Mouse (Mus musculus) forebrain, embryonic 11.5 days (tissue): Measurements from ENCODE around the gene Tmem218. TPM values are rescaled to one million over a fixed set of nuclear protein-coding genes. Genes with fewer than 3 reads are reported as not detected.

Experiments used
- ATAC-seq: fragments of 200-750 bp; cut with Nextera tagmentation; replicated peaks from 2 replicates; pipeline ENCODE4 v1.8.0; 2017; ENCODE audit warnings: moderate TSS enrichment; ENCODE audit not compliant: low FRiP score
- DNase-seq: peaks from one replicate; pipeline ENCODE4 v3.0.0-alpha.2; 2017; ENCODE audit warnings: low spot score
- H3K27ac ChIP-seq: fragments of 300-500 bp; sonication (generic); 2 replicates; pipeline ENCODE4 v1.5.1; 2014; ENCODE audit warnings: low read depth, low read length
- H3K27me3 ChIP-seq: fragments of 300-500 bp; sonication (generic); 2 replicates; pipeline ENCODE4 v1.6.1; 2014; ENCODE audit warnings: mild to moderate bottlenecking, low read length, mixed read lengths; ENCODE audit not compliant: control insufficient read depth, insufficient read depth
- H3K36me3 ChIP-seq: fragments of 300-500 bp; sonication (generic); 2 replicates; pipeline ENCODE4 v1.6.1; 2014; ENCODE audit warnings: mild to moderate bottlenecking, low read length, moderate library complexity, mixed read lengths; ENCODE audit not compliant: control insufficient read depth, insufficient read depth
- H3K4me1 ChIP-seq: fragments of 300-500 bp; sonication (generic); replicated peaks from 2 replicates; pipeline ENCODE4 v1.6.1; 2014; ENCODE audit warnings: low read length, mixed read lengths; ENCODE audit not compliant: control insufficient read depth, insufficient read depth
- H3K4me2 ChIP-seq: fragments of 300-500 bp; sonication (generic); 2 replicates; pipeline ENCODE4 v1.6.1; 2014; ENCODE audit warnings: low read depth, mild to moderate bottlenecking, low read length, moderate library complexity, mixed read lengths; ENCODE audit not compliant: severe bottlenecking
- H3K4me3 ChIP-seq: fragments of 300-500 bp; sonication (generic); 2 replicates; pipeline ENCODE4 v1.5.1; 2014; ENCODE audit warnings: low read depth, low read length
- H3K9ac ChIP-seq: fragments of 300-500 bp; sonication (generic); 2 replicates; pipeline ENCODE4 v1.6.1; 2014; ENCODE audit warnings: low read length
- H3K9me3 ChIP-seq: fragments of 300-500 bp; sonication (generic); 2 replicates; pipeline ENCODE4 v1.6.1; 2016; ENCODE audit warnings: low read length, mixed read lengths; ENCODE audit not compliant: control insufficient read depth
- WGBS: fragments of 180-500 bp; shearing (Covaris S2); extraction: QIAGEN DNeasy Blood & Tissue Kit; methylation state at CpG from one replicate; pipeline ENCODE4 v1.1.7; 2014; 5-methylcytosine and 5-hydroxymethylcytosine counted together
- polyA plus RNA-seq: library from polyadenylated mRNA; unstranded; fragments of >200 nt; fragmentation: Nextera tagmentation; extraction: Ambion mirVana; gene quantifications from 2 replicates; pipeline ENCODE4 v1.2.1, GENCODE M21; 2014

The Tmem218 gene
- polyA plus RNA-seq, 1 experiment from 2014 or later = 16.2 TPM

- Histone ChIP-seq H3K4me1 (no peaks in the 10 kb centered on the region), H3K27me3 (no peaks in the 10 kb centered on the region), H3K4me3 (no peak overlapping the region), H3K4me2 (no peak overlapping the region), H3K36me3 (no peaks in the 10 kb centered on the region), H3K27ac (no peak overlapping the region), H3K9me3 (no peaks in the 10 kb centered on the region), H3K9ac (no peak overlapping the region)
- WGBS = 67% methylated on average over 8 of the region's 8 CpGs
- DNase-seq = no peak
- no peak for ATAC-seq
Measured at GRCm38 (mm10) chr9:37220755-37221154, 12.7 kb downstream of the Tmem218 start.

- Histone ChIP-seq H3K27me3 (no peaks in the 10 kb centered on the region), H3K4me3 (no peak overlapping the region)
Measured at GRCm38 (mm10) chr9:37225581-37225980, 17.6 kb downstream of the Tmem218 start.

GRCm38 (mm10) chr9:37229880-37230325 is 21.9 kb downstream of the Tmem218 start:
- H3K4me2 ChIP-seq = no peak overlapping the region
- ATAC-seq (peak; percentile 82), DNase-seq (peak; percentile 71)
- no peaks in the 10 kb centered on the region for H3K27me3 ChIP-seq
- H3K4me1 ChIP-seq = no peaks in the 10 kb centered on the region
- H3K36me3 ChIP-seq = no peaks in the 10 kb centered on the region
- H3K9me3 ChIP-seq = no peaks in the 10 kb centered on the region
- no peak overlapping the region for H3K27ac ChIP-seq
- H3K9ac ChIP-seq = no peak overlapping the region
- no peak overlapping the region for H3K4me3 ChIP-seq
- 0% methylated on average over 1 of the region's 1 CpGs for WGBS

More at GRCm38 (mm10) chr9:37225581-37225980, 17.6 kb downstream of the Tmem218 start:
- ATAC-seq = no peak
- no peak overlapping the region for H3K9ac ChIP-seq
- H3K36me3 ChIP-seq = no peaks in the 10 kb centered on the region
- H3K27ac ChIP-seq = no peak overlapping the region
- no peaks in the 10 kb centered on the region for H3K9me3 ChIP-seq
- 94% methylated on average over 1 of the region's 1 CpGs for WGBS
- no peak overlapping the region for H3K4me2 ChIP-seq
- no peaks in the 10 kb centered on the region for H3K4me1 ChIP-seq
- DNase-seq = no peak

GRCm38 (mm10) chr9:37230486-37231195 is 22.6 kb downstream of the Tmem218 start:
- no peaks in the 10 kb centered on the region for H3K27me3 ChIP-seq
- no peak overlapping the region for H3K9ac ChIP-seq
- H3K36me3 ChIP-seq = no peaks in the 10 kb centered on the region
- no peak overlapping the region for H3K4me3 ChIP-seq
- no peak overlapping the region for H3K27ac ChIP-seq
- ATAC-seq = no peak
- 92% methylated on average over 9 of the region's 9 CpGs for WGBS
- H3K9me3 ChIP-seq = no peaks in the 10 kb centered on the region
- H3K4me2 ChIP-seq = no peak overlapping the region
- H3K4me1 ChIP-seq = no peaks in the 10 kb centered on the region
- no peak for DNase-seq

- Histone ChIP-seq H3K9me3 (no peaks in the 10 kb centered on the region), H3K9ac (no peak overlapping the region), H3K4me3 (no peak overlapping the region), H3K27ac (no peak overlapping the region), H3K36me3 (no peaks in the 10 kb centered on the region), H3K4me1 (no peaks in the 10 kb centered on the region), H3K4me2 (no peak overlapping the region), H3K27me3 (no peaks in the 10 kb centered on the region)
- 62% methylated on average over 22 of the region's 22 CpGs for WGBS
- DNase-seq (no peak), ATAC-seq (no peak)
Measured at GRCm38 (mm10) chr9:37232201-37233195, 24.5 kb downstream of the Tmem218 start.

GRCm38 (mm10) chr9:37235951-37236737 is 28.1 kb downstream of the Tmem218 start:
- no peaks in the 10 kb centered on the region for H3K9me3 ChIP-seq
- H3K4me3 ChIP-seq = no peak overlapping the region
- no peaks in the 10 kb centered on the region for H3K27me3 ChIP-seq
- no peak overlapping the region for H3K4me2 ChIP-seq
- H3K4me1 ChIP-seq = no peaks in the 10 kb centered on the region
- H3K36me3 ChIP-seq = no peaks in the 10 kb centered on the region
- 79% methylated on average over 4 of the region's 4 CpGs for WGBS
- no peak overlapping the region for H3K9ac ChIP-seq
- ATAC-seq (no peak), DNase-seq (no peak)
- H3K27ac ChIP-seq = no peak overlapping the region

- H3K27ac ChIP-seq = no peak overlapping the region
- no peak overlapping the region for H3K4me3 ChIP-seq
- H3K4me2 ChIP-seq = no peak overlapping the region
- H3K9me3 ChIP-seq = no peaks in the 10 kb centered on the region
- H3K4me1 ChIP-seq = no peaks in the 10 kb centered on the region
- H3K36me3 ChIP-seq = no peaks in the 10 kb centered on the region
- no peak overlapping the region for H3K9ac ChIP-seq
- no peaks in the 10 kb centered on the region for H3K27me3 ChIP-seq
- no peak for DNase-seq
- no peak for ATAC-seq
- 93% methylated on average over 3 of the region's 3 CpGs for WGBS
Measured at GRCm38 (mm10) chr9:37242764-37243163, 34.7 kb downstream of the Tmem218 start.

GRCm38 (mm10) chr9:37244600-37244999 is 36.6 kb downstream of the Tmem218 start:
- Histone ChIP-seq H3K4me2 (no peak overlapping the region), H3K4me3 (no peak overlapping the region), H3K36me3 (no peaks in the 10 kb centered on the region), H3K9me3 (no peaks in the 10 kb centered on the region), H3K4me1 (no peaks in the 10 kb centered on the region), H3K27ac (no peak overlapping the region), H3K9ac (no peak overlapping the region), H3K27me3 (no peaks in the 10 kb centered on the region)
- no peak for DNase-seq
- ATAC-seq = no peak
- 87% methylated on average over 1 of the region's 1 CpGs for WGBS
